Comparison of ENCODE assay signal across 8 mouse cellular contexts in genomic region chr6:51173620-51174442, GRCm38 (mm10).
DNase-seq lines count a peak whose midpoint lies in the region; ATAC-seq and TF ChIP-seq lines count a peak whose summit lies in the region.

No protein-coding gene starts in this region.

- H3K36me3 ChIP-seq in C2C12 (ENCODE audit: control insufficient read depth, insufficient read depth), result no peaks in the 10 kb centered on the region
- no peaks in the 10 kb centered on the region for H3K36me3 ChIP-seq in hindbrain, embryonic 10.5 days
- no peaks in the 10 kb centered on the region for H3K36me3 ChIP-seq in lung, postnatal 0 days (ENCODE audit: insufficient read depth, low read length)
- H3K36me3 ChIP-seq in thymus, adult 2 months (ENCODE audit: control insufficient read depth, insufficient read depth, low read length), result no peaks in the 10 kb centered on the region

- H3K79me2 ChIP-seq in C2C12 (ENCODE audit: control insufficient read depth, insufficient read depth), result no peaks in the 10 kb centered on the region

- H3K79me3 ChIP-seq in C2C12 (ENCODE audit: low read depth), result no peaks in the 10 kb centered on the region

- no peak for ATAC-seq in lung, postnatal 0 days

- peak overlapping the region; percentile 91 for H3K27ac ChIP-seq in hindbrain, embryonic 10.5 days
- peak overlapping the region; percentile 76 for H3K27ac ChIP-seq in lung, postnatal 0 days (ENCODE audit: low read length)
- H3K27ac ChIP-seq in thymus, adult 2 months (ENCODE audit: control insufficient read depth, insufficient read depth, low read length), result no peak overlapping the region

- H3K27me3 ChIP-seq in C2C12 (ENCODE audit: control insufficient read depth, insufficient read depth, insufficient read length), result no peaks in the 10 kb centered on the region
- H3K27me3 ChIP-seq in hindbrain, embryonic 10.5 days (ENCODE audit: insufficient read depth, poor library complexity, severe bottlenecking), result peaks cover 44% of the 10 kb centered on the region
- H3K27me3 ChIP-seq in lung, postnatal 0 days (replicated peaks; ENCODE audit: insufficient read depth, low read length), result peaks cover 45% of the 10 kb centered on the region
- peaks cover 34% of the 10 kb centered on the region for H3K27me3 ChIP-seq in thymus, adult 2 months (ENCODE audit: control insufficient read depth, insufficient read depth, low read length)

- no peak for TF ChIP-seq EP300 in lung, postnatal 0 days (IDR thresholded peaks at IDR 0.05)

- no peak for TF ChIP-seq CTCF in C2C12 (IDR thresholded peaks at IDR 0.05; ENCODE audit: control insufficient read depth, insufficient read depth, insufficient read length)
- no peak for TF ChIP-seq CTCF in lung, postnatal 0 days (IDR thresholded peaks at IDR 0.05)
- no peak for TF ChIP-seq CTCF in thymus, adult 2 months (IDR thresholded peaks at IDR 0.05; ENCODE audit: borderline replicate concordance, control insufficient read depth, extremely low read depth, insufficient read depth, low read length, poor library complexity)

- peak; percentile 23 for DNase-seq in R1 (ENCODE audit: low read depth, low spot score)
- peak; percentile 35 for DNase-seq in hindbrain, embryonic 10.5 days (ENCODE audit: low spot score)
- DNase-seq in lung, postnatal 0 days (ENCODE audit: low spot score), result peak; percentile 41
- no peak for DNase-seq in left cerebral cortex, adult 11 months (ENCODE audit: low spot score)
- DNase-seq in spleen, postnatal 10 days (ENCODE audit: low spot score in 2 of 2), result no peak
- DNase-seq in thymus, adult 2 months, result no peak
- DNase-seq in gastrocnemius, postnatal 10 days, result no peak

- H3ac ChIP-seq in C2C12 (ENCODE audit: control insufficient read depth, insufficient read length, low read depth), result peak overlapping the region; percentile 31

- H3K9me3 ChIP-seq in hindbrain, embryonic 10.5 days, result no peaks in the 10 kb centered on the region
- no peaks in the 10 kb centered on the region for H3K9me3 ChIP-seq in lung, postnatal 0 days (ENCODE audit: low read length)

- under 1% methylated on average over 28 of the region's 28 CpGs for WGBS in hindbrain, embryonic 10.5 days
- WGBS in lung, postnatal 0 days, result 4% methylated on average over 28 of the region's 28 CpGs
- 6% methylated on average over 28 of the region's 28 CpGs for WGBS in thymus, adult 2 months

- H3K9ac ChIP-seq in lung, postnatal 0 days (replicated peaks; ENCODE audit: low read depth), result peak overlapping the region; percentile 41; the same call in 1 of the 2 replicates

- H3K4me1 ChIP-seq in hindbrain, embryonic 10.5 days (replicated peaks), result peaks cover 49% of the 10 kb centered on the region
- H3K4me1 ChIP-seq in lung, postnatal 0 days (ENCODE audit: insufficient read depth, low read depth, low read length), result peaks cover 3% of the 10 kb centered on the region; the same call in 1 of the 2 replicates
- H3K4me1 ChIP-seq in thymus, adult 2 months (replicated peaks; ENCODE audit: control insufficient read depth, insufficient read depth, low read length), result 0 out of 2 replicates have a peak, but pooled peaks cover 2% of the 10 kb centered on the region

- peak overlapping the region; percentile 72 for H3K4me2 ChIP-seq in lung, postnatal 0 days (replicated peaks; ENCODE audit: low read depth, low read length)

- no peak for TF ChIP-seq POLR2A in thymus, adult 2 months (IDR thresholded peaks at IDR 0.05; ENCODE audit: control insufficient read depth, extremely low read depth, insufficient read depth, low read length, poor library complexity)

- H3K4me3 ChIP-seq in C2C12 (ENCODE audit: insufficient read depth, poor library complexity, severe bottlenecking), result peak overlapping the region; percentile 35
- H3K4me3 ChIP-seq in hindbrain, embryonic 10.5 days, result peak overlapping the region; percentile 52
- H3K4me3 ChIP-seq in lung, postnatal 0 days (ENCODE audit: low read depth, low read length), result peak overlapping the region; percentile 38
- H3K4me3 ChIP-seq in thymus, adult 2 months (ENCODE audit: control insufficient read depth, insufficient read depth, low read length), result no peak overlapping the region

TF ChIP-seq in C2C12, 6 proteins besides CTCF, POLR2A, EP300 and RAD21:
- TF ChIP-seq MAX (IDR thresholded peaks at IDR 0.05) (no peak), USF1 (IDR thresholded peaks at IDR 0.05; ENCODE audit: low read depth) (no peak), MYOG (IDR thresholded peaks at IDR 0.05; ENCODE audit: control insufficient read depth, extremely low read depth, insufficient read length) (no peak), FOSL1 (IDR thresholded peaks at IDR 0.05; ENCODE audit: insufficient read depth, low read length, poor library complexity, severe bottlenecking) (no peak), CEBPB (IDR thresholded peaks at IDR 0.05; ENCODE audit: low read depth) (no peak), MYOD1 (IDR thresholded peaks at IDR 0.05; ENCODE audit: control insufficient read depth, insufficient read length, low read depth) (no peak)
TF ChIP-seq in C2C12: peak in this region for 0.

Comparison
In these comparisons a context has a peak if more than half of its experiments do, and no peak if none do; other contexts are left out.
1. DNase-seq: peak in R1 (single experiment), hindbrain, embryonic 10.5 days (single experiment) and lung, postnatal 0 days (single experiment); none in left cerebral cortex, adult 11 months (single experiment), spleen, postnatal 10 days (0 of 2), thymus, adult 2 months (single experiment) and gastrocnemius, postnatal 10 days (single experiment).